Mouse (Mus musculus): ENCODE measurements around the gene Bik. TPM values are rescaled to one million over a fixed set of nuclear protein-coding genes. Genes with fewer than 3 reads are reported as not detected.

The Bik gene
- total RNA-seq, 2 experiments from 2014 or later = 0.50 to 1.2 TPM

DNA sequence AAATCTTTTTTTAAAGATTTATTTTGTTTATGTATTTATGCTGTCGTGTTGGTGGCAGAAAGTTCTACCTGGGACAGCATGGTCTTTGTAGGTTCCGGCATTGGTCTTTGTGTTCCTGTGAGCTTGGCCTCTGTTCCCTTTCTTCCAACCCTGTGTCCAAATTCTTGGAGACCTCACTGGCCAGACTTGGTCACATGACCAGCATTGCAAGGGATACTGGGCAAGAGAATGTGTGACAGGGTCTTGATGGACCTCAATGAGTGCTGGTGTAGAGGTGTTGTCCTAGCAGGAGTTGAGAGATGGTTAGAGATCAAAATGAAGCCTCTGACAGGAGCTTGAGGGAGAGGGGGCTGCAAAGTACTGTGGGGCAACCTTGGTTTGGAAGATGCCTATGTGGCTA is 12.2 kb downstream of the Bik start:
- Histone ChIP-seq H3K4me3 (no peak overlapping the region), H3K27ac (peak overlapping the region; percentile 85; the same call in 1 of the 2 replicates)
- intact Hi-C loops (cut with DNase I) = no loop called here
- no peak for TF ChIP-seq CTCF (IDR thresholded peaks at IDR 0.05)
- no peak for DNase-seq

DNA sequence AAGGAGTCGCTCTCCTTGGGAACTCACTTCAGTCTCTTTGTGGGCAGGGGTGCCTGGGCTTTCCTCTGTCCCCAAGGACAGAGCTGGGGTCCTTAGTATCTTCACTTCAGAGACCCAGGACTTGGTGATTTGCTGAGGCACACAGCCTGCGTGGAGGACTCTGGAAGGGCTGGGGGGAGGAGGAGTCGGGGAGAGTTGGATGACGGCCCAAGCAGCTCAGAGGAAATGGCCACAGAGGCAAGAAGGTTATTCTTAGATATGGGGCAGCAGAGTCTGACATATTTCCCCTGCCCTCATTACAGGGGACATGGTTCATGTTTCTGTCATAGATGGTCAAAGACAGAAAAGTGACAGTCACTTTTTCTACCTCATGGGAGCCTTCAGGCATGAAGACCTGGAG is 13.2 kb downstream of the Bik start:
- H3K4me3 ChIP-seq = peak overlapping the region; percentile 58

GRCm38 (mm10) chr15:83541647-83542287 is 15.1 kb downstream of the Bik start:
- intact Hi-C loops (cut with DNase I) = no loop called here
- TF ChIP-seq CTCF (IDR thresholded peaks at IDR 0.05) = no peak
- Histone ChIP-seq H3K27ac (peak overlapping the region; percentile 85; the same call in 1 of the 2 replicates), H3K4me3 (no peak overlapping the region)
- DNase-seq = peak; percentile 45

More for the DNA sequence above, 13.2 kb downstream of the Bik start:
- intact Hi-C loops (cut with DNase I) = no loop called here
- peak; percentile 88 for DNase-seq
- peak overlapping the region; percentile 85 for H3K27ac ChIP-seq
- no peak for TF ChIP-seq CTCF (IDR thresholded peaks at IDR 0.05)

- no peak overlapping the region for H3K27ac ChIP-seq
- intact Hi-C loops (cut with DNase I) = no loop called here
- DNase-seq = no peak
- no peak overlapping the region for H3K4me3 ChIP-seq
- TF ChIP-seq CTCF (IDR thresholded peaks at IDR 0.05) = no peak
Observed at GRCm38 (mm10) chr15:83546029-83546428, 19.4 kb downstream of the Bik start.

GRCm38 (mm10) chr15:83547144-83547543 is 20.5 kb downstream of the Bik start:
- no peak for TF ChIP-seq CTCF (IDR thresholded peaks at IDR 0.05)
- Histone ChIP-seq H3K4me3 (no peak overlapping the region), H3K27ac (no peak overlapping the region)
- DNase-seq = no peak
- intact Hi-C loops (cut with DNase I) = no loop called here

DNA sequence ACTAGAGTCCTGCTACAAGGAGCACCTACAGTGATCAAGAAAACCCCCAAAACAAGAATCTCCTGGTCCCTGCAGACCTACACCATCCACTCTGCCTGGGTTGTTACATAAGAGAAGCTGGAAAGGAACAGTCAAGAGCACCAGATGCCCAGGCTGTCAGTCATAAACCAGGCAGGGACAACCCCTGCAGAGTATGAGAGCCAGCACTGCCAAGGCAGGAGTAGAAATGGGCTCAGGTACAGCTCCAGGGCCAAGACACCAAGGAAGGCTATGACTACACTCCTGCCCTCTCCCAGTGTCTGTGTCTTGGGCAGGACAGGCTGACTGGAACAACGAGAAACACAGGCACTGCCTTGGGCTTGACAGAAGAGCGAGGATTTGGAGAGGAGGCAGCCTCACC is 23.5 kb downstream of the Bik start:
- DNase-seq = peak; percentile 58
- intact Hi-C loops (cut with DNase I) = no loop called here
- H3K27ac ChIP-seq = peak overlapping the region; percentile 63
- no peak for TF ChIP-seq CTCF (IDR thresholded peaks at IDR 0.05)
- H3K4me3 ChIP-seq = no peak overlapping the region

- TF ChIP-seq CTCF (IDR thresholded peaks at IDR 0.05) = peak; percentile 48
- no peak for DNase-seq
- Histone ChIP-seq H3K4me3 (no peak overlapping the region), H3K27ac (no peak overlapping the region)
- intact Hi-C loops (cut with DNase I) = no loop called here
Observed at GRCm38 (mm10) chr15:83553831-83554230, 27.2 kb downstream of the Bik start.

- no peak for TF ChIP-seq CTCF (IDR thresholded peaks at IDR 0.05)
- peak; percentile 91 for DNase-seq
- Histone ChIP-seq H3K4me3 (peak overlapping the region; percentile 96), H3K27ac (peak overlapping the region; percentile 93)
- intact Hi-C loops (cut with DNase I) = no loop called here
Observed at GRCm38 (mm10) chr15:83555161-83555974, 28.7 kb downstream of the Bik start.

DNA sequence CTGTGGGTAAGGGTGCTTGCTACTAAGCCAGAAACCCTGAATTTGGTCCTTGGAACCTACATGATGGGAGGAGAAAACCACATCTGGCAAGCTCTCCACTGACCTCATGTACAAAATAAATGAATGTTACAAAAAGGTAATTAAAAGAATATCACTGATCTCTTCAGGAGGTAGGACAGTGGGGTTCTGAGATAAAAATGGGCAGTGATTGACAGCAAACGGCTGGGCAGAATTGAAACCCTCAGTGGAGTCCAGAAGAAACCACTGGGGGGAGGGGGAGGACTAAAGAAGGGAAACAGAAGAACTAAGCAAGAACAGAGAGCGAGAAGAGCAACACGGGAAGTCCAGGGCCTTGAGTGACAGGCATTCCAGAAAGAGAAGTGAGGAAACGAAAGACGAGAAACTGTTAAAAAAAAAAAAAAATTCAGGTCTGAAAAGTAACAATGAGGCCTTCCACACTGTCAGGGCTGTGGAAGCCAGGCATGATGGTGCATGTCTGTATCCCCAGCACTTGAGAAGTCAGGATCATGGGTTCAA is 34.3 kb downstream of the Bik start:
- intact Hi-C loops (cut with DNase I) = no loop called here

GRCm38 (mm10) chr15:83562626-83563270 is 36.1 kb downstream of the Bik start:
- TF ChIP-seq CTCF (IDR thresholded peaks at IDR 0.05) = no peak
- peak; percentile 93 for DNase-seq
- intact Hi-C loops (cut with DNase I) = no loop called here
- Histone ChIP-seq H3K4me3 (peak overlapping the region; percentile 84), H3K27ac (peak overlapping the region; percentile 89)

More for the DNA sequence above, 34.3 kb downstream of the Bik start:
- Histone ChIP-seq H3K27ac (no peak overlapping the region), H3K4me3 (no peak overlapping the region)
- no peak for TF ChIP-seq CTCF (IDR thresholded peaks at IDR 0.05)
- no peak for DNase-seq

GRCm38 (mm10) chr15:83563327-83563856 is 36.7 kb downstream of the Bik start, which contains the start of the genes Tspo and Mcat:
TSS of gene Tspo (plus strand) at chr15:83563592.
TSS of gene Mcat (minus strand) at chr15:83563787.
- Histone ChIP-seq H3K4me3 (peak within 1 kb of the TSS; percentile 84), H3K27ac (peak within 1 kb of the TSS; percentile 89)
- intact Hi-C loops (cut with DNase I) = no loop called here
- DNase-seq = peak; percentile 85
- TF ChIP-seq CTCF (IDR thresholded peaks at IDR 0.05) = no peak

Measured in gastrocnemius, adult 2 months (tissue).